ENCODE assay signal across 16 mouse cellular contexts in genomic region chr12:98215512-98215911, GRCm38 (mm10). TPM values are rescaled to one million over a fixed set of nuclear protein-coding genes. Genes with fewer than 3 reads are reported as not detected.
DNase-seq lines count a peak whose midpoint lies in the region; ATAC-seq and TF ChIP-seq lines count a peak whose summit lies in the region.
"Had no signal": no experiment of that assay in that cellular context is flagged by ENCODE, and none has a peak within 500 bp of the region (broad histone marks: within the 10 kb centered on the region; RNA-seq: fewer than 3 reads in every experiment).

No protein-coding gene starts in this region.

- H3K9me3 ChIP-seq in heart, embryonic 12.5 days (replicated peaks), result no peaks in the 10 kb centered on the region
- H3K9me3 ChIP-seq in lung, postnatal 0 days (ENCODE audit: low read length), result no peaks in the 10 kb centered on the region
- H3K9me3 ChIP-seq: lung, embryonic 15.5 days; neural tube, embryonic 15.5 days had no signal

- intact Hi-C loops in heart, postnatal 14 days (cut with DNase I), result no loop called here

- TF ChIP-seq EP300 in lung, postnatal 0 days (IDR thresholded peaks at IDR 0.05), result no peak

- H3K9ac ChIP-seq in heart, embryonic 12.5 days, result no peak overlapping the region
- no peak overlapping the region for H3K9ac ChIP-seq in lung, postnatal 0 days (replicated peaks; ENCODE audit: low read depth)
- H3K9ac ChIP-seq: lung, embryonic 15.5 days; neural tube, embryonic 15.5 days had no signal

- no peaks in the 10 kb centered on the region for H3K27me3 ChIP-seq in heart, embryonic 12.5 days (replicated peaks)
- no peaks in the 10 kb centered on the region for H3K27me3 ChIP-seq in lung, postnatal 0 days (replicated peaks; ENCODE audit: insufficient read depth, low read length)
- H3K27me3 ChIP-seq: lung, embryonic 15.5 days; neural tube, embryonic 15.5 days had no signal

- no peak overlapping the region for H3K4me3 ChIP-seq in heart, embryonic 12.5 days
- no peak overlapping the region for H3K4me3 ChIP-seq in lung, postnatal 0 days (ENCODE audit: low read depth, low read length)
- H3K4me3 ChIP-seq: lung, embryonic 15.5 days; neural tube, embryonic 15.5 days had no signal

- peak overlapping the region; percentile 37 for H3K27ac ChIP-seq in heart, embryonic 12.5 days (ENCODE audit: poor library complexity, severe bottlenecking)
- no peak overlapping the region for H3K27ac ChIP-seq in lung, postnatal 0 days (ENCODE audit: low read length)
- H3K27ac ChIP-seq: lung, embryonic 15.5 days; neural tube, embryonic 15.5 days had no signal

- peaks cover 3% of the 10 kb centered on the region; the same call in 1 of the 2 replicates for H3K36me3 ChIP-seq in heart, embryonic 12.5 days
- no peaks in the 10 kb centered on the region for H3K36me3 ChIP-seq in lung, postnatal 0 days (ENCODE audit: insufficient read depth, low read length)
- H3K36me3 ChIP-seq: lung, embryonic 15.5 days; neural tube, embryonic 15.5 days had no signal

- 11% methylated on average over 6 of the region's 6 CpGs for WGBS in heart, embryonic 12.5 days
- 36% methylated on average over 6 of the region's 6 CpGs for WGBS in lung, postnatal 0 days

- no peak for DNase-seq in heart, postnatal 14 days
- DNase-seq in lung, postnatal 0 days (ENCODE audit: low spot score), result peak; percentile 12
- DNase-seq in lung, postnatal 4 days, result no peak
- no peak for DNase-seq in cerebellum, adult 18-20 months
- no peak for DNase-seq in ovary, postnatal 36 days (ENCODE audit: low spot score)
- DNase-seq: cerebellum, adult 9-10 months; right cerebral cortex, postnatal 25 days; thymus, postnatal 25 days had no signal

- peak; percentile 71 for ATAC-seq in heart, embryonic 12.5 days (ENCODE audit: insufficient number of reproducible peaks, low FRiP score)
- no peak for ATAC-seq in lung, postnatal 0 days
- peak; percentile 72 for ATAC-seq in granulocyte monocyte progenitor cell, adult 5-6 weeks (replicated peaks; ENCODE audit: poor library complexity, severe bottlenecking)
- ATAC-seq in megakaryocyte-erythroid progenitor cell, adult 5-6 weeks (replicated peaks; ENCODE audit: low FRiP score, low TSS enrichment, poor library complexity, severe bottlenecking), result 0 out of 2 replicates have a peak, but pooled peaks have one; percentile 14
- ATAC-seq: intestine, embryonic 16.5 days; midbrain, embryonic 16.5 days had no signal

- no peak for TF ChIP-seq CTCF in lung, postnatal 0 days (IDR thresholded peaks at IDR 0.05)

- peaks cover 14% of the 10 kb centered on the region for H3K4me1 ChIP-seq in heart, embryonic 12.5 days (replicated peaks)
- H3K4me1 ChIP-seq in lung, postnatal 0 days (ENCODE audit: insufficient read depth, low read depth, low read length), result no peaks in the 10 kb centered on the region
- H3K4me1 ChIP-seq: lung, embryonic 15.5 days had no signal

- peak overlapping the region; percentile 17; the same call in 1 of the 2 replicates for H3K4me2 ChIP-seq in heart, embryonic 12.5 days
- no peak overlapping the region for H3K4me2 ChIP-seq in lung, postnatal 0 days (replicated peaks; ENCODE audit: low read depth, low read length)
- H3K4me2 ChIP-seq: lung, embryonic 15.5 days had no signal

RNA-seq across cellular contexts. Expression of gene Galc, which starts 43.7 kb away (rescaled TPM):
- polyA plus RNA-seq in heart, embryonic 12.5 days (2016; fragmentation: Nextera tagmentation; extraction: Ambion mirVana), result 8.5 and 9.2 TPM in 2 replicates
- 1 to 10 TPM; 7.9 to 8.4 TPM for total RNA-seq in heart, postnatal 14 days (2021)
- 10.7 and 13.8 TPM in 2 replicates for polyA plus RNA-seq in lung, postnatal 0 days (2015; fragmentation: Nextera tagmentation; extraction: Ambion mirVana)
- total RNA-seq in granulocyte monocyte progenitor cell, adult 5-6 weeks (2014; fragmentation: Nextera tagmentation), result 12.8 and 13.5 TPM in 2 replicates
- total RNA-seq in granulocyte monocyte progenitor cell, adult 5-6 weeks (2017), result 7.0 and 10.4 TPM in 2 replicates
- total RNA-seq in megakaryocyte-erythroid progenitor cell, adult 5-6 weeks (2014; fragmentation: Nextera tagmentation), result 3.7 and 5.4 TPM in 2 replicates
- total RNA-seq in megakaryocyte-erythroid progenitor cell, adult 5-6 weeks (2017), result 4.6 and 7.5 TPM in 2 replicates

RNA-seq across cellular contexts. Expression of gene Gpr65, which starts 52.9 kb away (rescaled TPM):
- polyA plus RNA-seq in heart, embryonic 12.5 days (2016; fragmentation: Nextera tagmentation; extraction: Ambion mirVana), result 0.62 and 0.72 TPM in 2 replicates
- 1 to 10 TPM in 1 of 2 experiments, under 1 TPM in 1; 0.43 to 1.3 TPM for total RNA-seq in heart, postnatal 14 days (2021)
- polyA plus RNA-seq in lung, postnatal 0 days (2015; fragmentation: Nextera tagmentation; extraction: Ambion mirVana), result 1.1 and 2.3 TPM in 2 replicates
- total RNA-seq in granulocyte monocyte progenitor cell, adult 5-6 weeks (2014; fragmentation: Nextera tagmentation), result 21.4 and 39.2 TPM in 2 replicates
- 38.9 and 44.3 TPM in 2 replicates for total RNA-seq in granulocyte monocyte progenitor cell, adult 5-6 weeks (2017)
- 0.92 and 3.0 TPM in 2 replicates for total RNA-seq in megakaryocyte-erythroid progenitor cell, adult 5-6 weeks (2014; fragmentation: Nextera tagmentation)
- 1.7 and 3.4 TPM in 2 replicates for total RNA-seq in megakaryocyte-erythroid progenitor cell, adult 5-6 weeks (2017)
- total RNA-seq: layer of hippocampus, postnatal 10 days had no signal

Comparison
In these comparisons a context has a peak if more than half of its experiments do, and no peak if none do; other contexts are left out.
1. RNA of gene Gpr65, which starts 52.9 kb away (total RNA-seq): 21.4 to 44.3 TPM in granulocyte monocyte progenitor cell, adult 5-6 weeks; 0.92 to 3.4 TPM in megakaryocyte-erythroid progenitor cell, adult 5-6 weeks and 0.43 to 1.3 TPM in heart, postnatal 14 days; every median in the first group is over 4 times any median in the second.